Mouse (Mus musculus) layer of hippocampus, adult 2 months (tissue): ENCODE results near the gene Ptges3. TPM values are rescaled to one million over a fixed set of nuclear protein-coding genes. Genes with fewer than 3 reads are reported as not detected.

Source experiments
- DNase-seq, 2 experiments: peaks; one replicate each; pipeline ENCODE4 v3.0.0; 2022; ENCODE audit warnings: low spot score in 2 of 2
- H3K27ac ChIP-seq: fragments of 200-600 bp; 2 replicates; pipeline ENCODE4 v1.8.1; 2022
- H3K4me3 ChIP-seq: fragments of 200-600 bp; 2 replicates; pipeline ENCODE4 v1.8.1; 2022; ENCODE audit warnings: mild to moderate bottlenecking
- CTCF ChIP-seq: fragments of 200-600 bp; conservative IDR thresholded peaks from 2 replicates; pipeline ENCODE4 v1.8.1; 2022; ENCODE audit warnings: antibody characterized with exemption, mild to moderate bottlenecking, moderate library complexity
- microRNA-seq, 2 experiments: library from miRNA; unstranded; fragments of <30 nt; microRNA quantifications; one replicate each; pipeline ENCODE4 v1.2.0; 2021
- total RNA-seq, 2 experiments: library from RNA; stranded (reverse); gene quantifications; 2 replicates each; pipeline ENCODE4 v1.2.3; 2021

Ptges3 gene
- total RNA-seq, 2 experiments from 2014 or later = 135 to 142 TPM

GRCm38 (mm10) chr10:128123833-128124232 lies 65.1 kb downstream of the Ptges3 start:
- no peak for DNase-seq
- Histone ChIP-seq H3K27ac (no peak overlapping the region), H3K4me3 (no peak overlapping the region)
- TF ChIP-seq CTCF = no peak

- no peak for TF ChIP-seq CTCF
- DNase-seq = no peak
- Histone ChIP-seq H3K4me3 (no peak overlapping the region), H3K27ac (no peak overlapping the region)
Observed at GRCm38 (mm10) chr10:128124831-128125230, 66.1 kb downstream of the Ptges3 start.

GRCm38 (mm10) chr10:128125951-128126350 lies 67.2 kb downstream of the Ptges3 start:
- TF ChIP-seq CTCF = no peak
- H3K4me3 ChIP-seq = no peak overlapping the region
- DNase-seq = no peak
- H3K27ac ChIP-seq = no peak overlapping the region

Small RNAs within 50 kb of the gene (microRNA-seq; reads per million reads assigned to microRNA genes)
- 23.9 to 28.8 reads per million in 2 experiments for gene Mir677

Other genes with a start within 250 kb of the Ptges3 start
- not detected for gene Rdh19, start 209.0 kb upstream of the Ptges3 start, total RNA-seq
- gene Rdh16f2, start 192.5 kb upstream of the Ptges3 start, total RNA-seq = not detected
- not detected for gene Rdh7, start 170.1 kb upstream of the Ptges3 start, total RNA-seq
- gene Sdr9c7, start 160.4 kb upstream of the Ptges3 start, total RNA-seq = under 1 TPM in 1 of 2 experiments, not detected in 1; 0.12 TPM
- gene Hsd17b6, start 51.3 kb upstream of the Ptges3 start, total RNA-seq = not detected
- gene Prim1, start 43.8 kb upstream of the Ptges3 start, total RNA-seq = 1 to 10 TPM; 7.7 to 8.0 TPM
- gene Naca, start 23.4 kb upstream of the Ptges3 start, total RNA-seq = 100 to 1,000 TPM; 333 to 336 TPM
- gene Atp5b, start 24.3 kb downstream of the Ptges3 start, total RNA-seq = 1,000 to 10,000 TPM; 1,635 to 1,673 TPM
- gene Baz2a, start 32.6 kb downstream of the Ptges3 start, total RNA-seq = 10 to 100 TPM; 42.8 to 45.5 TPM
- gene Rbms2, start 121.3 kb downstream of the Ptges3 start, total RNA-seq = 10 to 100 TPM; 12.7 to 12.8 TPM
- 10 to 100 TPM; 20.1 to 21.0 TPM for gene Gls2, start 135.5 kb downstream of the Ptges3 start, total RNA-seq
- gene Spryd4, start 152.9 kb downstream of the Ptges3 start, total RNA-seq = 10 to 100 TPM in 1 of 2 experiments, 1 to 10 TPM in 1; 9.5 to 10.4 TPM
- gene Mip, start 166.9 kb downstream of the Ptges3 start, total RNA-seq = not detected
- 1 to 10 TPM; 5.4 to 6.4 TPM for gene Timeless, start 173.1 kb downstream of the Ptges3 start, total RNA-seq
- gene Apon, start 195.1 kb downstream of the Ptges3 start, total RNA-seq = not detected
- gene Apof, start 209.7 kb downstream of the Ptges3 start, total RNA-seq = not detected
- gene Stat2, start 211.6 kb downstream of the Ptges3 start, total RNA-seq = 10 to 100 TPM; 34.4 to 34.7 TPM
- gene Il23a, start 239.8 kb downstream of the Ptges3 start, total RNA-seq = under 1 TPM in 1 of 2 experiments, not detected in 1; 0.27 TPM
- 10 to 100 TPM; 14.7 to 16.4 TPM for gene Pan2, start 244.4 kb downstream of the Ptges3 start, total RNA-seq